Mouse (Mus musculus): ENCODE data around the gene Hdhd3. TPM values are rescaled to one million over a fixed set of nuclear protein-coding genes. Genes with fewer than 3 reads are reported as not detected.

The Hdhd3 gene
- polyA plus RNA-seq, 1 experiment from 2014 or later = 17.7 TPM

DNA sequence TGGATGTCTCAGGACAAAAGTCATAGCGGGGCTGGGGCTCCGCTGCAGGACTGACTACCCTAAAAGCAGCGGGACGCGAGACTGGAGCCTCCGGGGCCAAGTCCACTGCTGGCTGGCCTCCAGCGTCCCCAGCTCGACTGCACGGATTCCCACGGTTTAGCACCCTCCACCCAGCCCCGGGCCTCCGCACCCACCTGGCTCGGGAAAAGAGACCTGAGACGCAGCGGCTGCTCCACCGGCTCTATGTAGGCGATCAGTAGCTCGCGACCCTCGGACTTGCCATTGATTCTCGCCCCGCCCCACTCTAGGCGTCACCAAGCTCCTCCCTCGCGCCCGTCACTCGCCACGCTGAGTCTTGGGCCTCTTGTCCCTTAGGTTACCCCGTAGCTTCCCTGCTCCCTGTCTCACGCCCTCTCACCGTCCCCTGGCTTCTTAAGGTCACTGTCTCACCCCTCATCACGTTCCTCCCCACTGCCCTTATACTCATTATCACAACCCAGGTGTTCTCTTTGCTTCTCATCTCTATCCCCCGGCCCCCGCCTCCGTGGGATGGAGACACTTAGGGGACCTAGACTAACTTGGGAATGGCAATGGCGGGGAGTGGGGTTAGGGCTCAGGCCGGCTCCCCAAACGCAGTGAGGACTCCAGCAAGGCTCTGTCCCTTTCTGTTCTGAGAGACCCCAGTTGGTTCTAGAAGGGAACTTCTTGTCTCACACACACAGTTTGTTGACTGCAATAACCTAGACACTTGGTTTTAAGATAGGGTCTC, 1.1 kb downstream of the Hdhd3 start:
- H3K9me3 ChIP-seq (ENCODE audit: low read depth, low read length) = no peaks in the 10 kb centered on the region
- peak overlapping the region; percentile 71 for H3K4me3 ChIP-seq (ENCODE audit: low read depth, low read length)
- no peak for TF ChIP-seq CTCF (IDR thresholded peaks at IDR 0.05; ENCODE audit: low read depth)
- H3K27me3 ChIP-seq (ENCODE audit: insufficient read depth, low read length) = no peaks in the 10 kb centered on the region
- WGBS = 1% methylated on average over 37 of the region's 38 CpGs
- peak overlapping the region; percentile 78 for H3K4me2 ChIP-seq
- peak overlapping the region; percentile 74 for H3K9ac ChIP-seq
- peaks cover 6% of the 10 kb centered on the region; the same call in 1 of the 2 replicates for H3K4me1 ChIP-seq (ENCODE audit: insufficient read depth)
- DNase-seq = peak; percentile 96
- peaks cover 26% of the 10 kb centered on the region for H3K36me3 ChIP-seq (ENCODE audit: insufficient read depth)
- peak; percentile 96 for ATAC-seq (ENCODE audit: insufficient read depth)
- H3K27ac ChIP-seq (ENCODE audit: low read depth) = peak overlapping the region; percentile 90

GRCm38 (mm10) chr4:62501534-62501933, 1.7 kb downstream of the Hdhd3 start:
- no peaks in the 10 kb centered on the region for H3K9me3 ChIP-seq (ENCODE audit: low read depth, low read length)
- peak overlapping the region; percentile 78 for H3K4me2 ChIP-seq
- peak overlapping the region; percentile 90 for H3K27ac ChIP-seq (ENCODE audit: low read depth)
- ATAC-seq (ENCODE audit: insufficient read depth) (peak; percentile 42), DNase-seq (peak; percentile 63)
- peak overlapping the region; percentile 71 for H3K4me3 ChIP-seq (ENCODE audit: low read depth, low read length)
- peak overlapping the region; percentile 74 for H3K9ac ChIP-seq
- under 1% methylated on average over 7 of the region's 7 CpGs for WGBS
- peaks cover 25% of the 10 kb centered on the region for H3K36me3 ChIP-seq (ENCODE audit: insufficient read depth)
- H3K27me3 ChIP-seq (ENCODE audit: insufficient read depth, low read length) = no peaks in the 10 kb centered on the region
- TF ChIP-seq CTCF (IDR thresholded peaks at IDR 0.05; ENCODE audit: low read depth) = no peak
- H3K4me1 ChIP-seq (ENCODE audit: insufficient read depth) = peaks cover 6% of the 10 kb centered on the region; the same call in 1 of the 2 replicates

- no peak for ATAC-seq (ENCODE audit: insufficient read depth)
- peak overlapping the region; percentile 71; the same call in 1 of the 2 replicates for H3K4me3 ChIP-seq (ENCODE audit: low read depth, low read length)
- no peaks in the 10 kb centered on the region for H3K9me3 ChIP-seq (ENCODE audit: low read depth, low read length)
- H3K27ac ChIP-seq (ENCODE audit: low read depth) = no peak overlapping the region
- peaks cover 6% of the 10 kb centered on the region; the same call in 1 of the 2 replicates for H3K4me1 ChIP-seq (ENCODE audit: insufficient read depth)
- H3K36me3 ChIP-seq (ENCODE audit: insufficient read depth) = peaks cover 25% of the 10 kb centered on the region
- H3K9ac ChIP-seq = no peak overlapping the region
- peak overlapping the region; percentile 78 for H3K4me2 ChIP-seq
- no peaks in the 10 kb centered on the region for H3K27me3 ChIP-seq (ENCODE audit: insufficient read depth, low read length)
- 79% methylated on average over 4 of the region's 4 CpGs for WGBS
- TF ChIP-seq CTCF (IDR thresholded peaks at IDR 0.05; ENCODE audit: low read depth) = no peak
- no peak for DNase-seq
Observed at GRCm38 (mm10) chr4:62500799-62501198, 2.5 kb downstream of the Hdhd3 start.

- Histone ChIP-seq H3K9me3 (ENCODE audit: low read depth, low read length) (no peaks in the 10 kb centered on the region), H3K27me3 (ENCODE audit: insufficient read depth, low read length) (no peaks in the 10 kb centered on the region), H3K27ac (ENCODE audit: low read depth) (no peak overlapping the region), H3K4me3 (ENCODE audit: low read depth, low read length) (no peak overlapping the region), H3K4me1 (ENCODE audit: insufficient read depth) (peaks cover 3% of the 10 kb centered on the region; the same call in 1 of the 2 replicates), H3K36me3 (ENCODE audit: insufficient read depth) (peaks cover 25% of the 10 kb centered on the region), H3K9ac (no peak overlapping the region), H3K4me2 (no peak overlapping the region)
- ATAC-seq (ENCODE audit: insufficient read depth) (no peak), DNase-seq (peak; percentile 54)
- WGBS = 55% methylated on average over 8 of the region's 8 CpGs
- TF ChIP-seq CTCF (IDR thresholded peaks at IDR 0.05; ENCODE audit: low read depth) = no peak
Observed at GRCm38 (mm10) chr4:62496815-62497214, 6.5 kb downstream of the Hdhd3 start.

DNA sequence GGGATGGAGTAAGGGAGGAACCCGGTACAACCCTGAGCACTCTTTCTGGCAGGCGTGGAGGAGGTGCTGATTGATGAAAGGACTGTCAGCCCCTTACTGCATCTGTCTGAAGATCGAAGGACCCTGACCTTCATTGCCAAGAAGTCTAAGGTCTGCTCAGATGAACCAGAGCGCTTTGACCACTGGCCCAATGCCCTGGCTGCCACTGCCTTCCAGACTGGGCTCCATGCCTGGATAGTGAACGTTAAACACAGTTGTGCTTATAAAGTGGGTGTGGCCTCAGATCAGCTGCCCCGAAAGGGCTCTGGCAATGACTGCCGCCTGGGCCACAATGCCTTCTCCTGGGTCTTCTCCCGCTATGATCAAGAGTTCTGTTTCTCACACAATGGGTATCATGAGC, 7.3 kb downstream of the Hdhd3 start:
- peak; percentile 16; the same call in 1 of the 2 replicates for ATAC-seq (ENCODE audit: insufficient read depth)
- H3K9me3 ChIP-seq (ENCODE audit: low read depth, low read length) = no peaks in the 10 kb centered on the region
- no peak for TF ChIP-seq CTCF (IDR thresholded peaks at IDR 0.05; ENCODE audit: low read depth)

DNA sequence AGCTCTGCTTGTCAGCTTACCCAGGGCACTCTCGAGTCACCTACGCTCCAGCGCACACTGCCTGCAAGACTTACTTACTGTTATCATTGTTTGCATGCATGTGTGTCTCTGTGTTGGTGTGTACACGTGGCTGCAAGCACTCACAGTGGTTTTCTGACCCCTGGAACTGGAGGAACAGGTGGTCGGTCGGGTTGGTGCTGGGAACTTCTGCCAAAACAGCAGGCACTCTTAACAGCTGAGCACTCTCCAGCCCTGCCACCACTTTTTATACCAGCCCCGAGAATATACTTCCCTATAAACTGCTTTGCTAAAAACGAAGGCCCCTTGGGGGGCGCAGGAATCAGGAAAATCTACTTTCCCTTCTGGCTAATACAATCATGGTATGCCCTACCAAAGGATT, 9.0 kb downstream of the Hdhd3 start:
- no peak overlapping the region for H3K4me3 ChIP-seq (ENCODE audit: low read depth, low read length)
- no peak for ATAC-seq (ENCODE audit: insufficient read depth)
- no peak overlapping the region for H3K27ac ChIP-seq (ENCODE audit: low read depth)
- no peak for TF ChIP-seq CTCF (IDR thresholded peaks at IDR 0.05; ENCODE audit: low read depth)
- H3K9me3 ChIP-seq (ENCODE audit: low read depth, low read length) = no peaks in the 10 kb centered on the region
- no peak overlapping the region for H3K4me2 ChIP-seq
- DNase-seq = no peak
- peaks cover 16% of the 10 kb centered on the region for H3K36me3 ChIP-seq (ENCODE audit: insufficient read depth)
- H3K27me3 ChIP-seq (ENCODE audit: insufficient read depth, low read length) = no peaks in the 10 kb centered on the region
- WGBS = 59% methylated on average over 9 of the region's 9 CpGs
- H3K9ac ChIP-seq = no peak overlapping the region
- H3K4me1 ChIP-seq (ENCODE audit: insufficient read depth) = no peaks in the 10 kb centered on the region

More for the DNA sequence above, 7.3 kb downstream of the Hdhd3 start:
- peak; percentile 32 for DNase-seq
- WGBS = 66% methylated on average over 8 of the region's 8 CpGs
- H3K4me1 ChIP-seq (ENCODE audit: insufficient read depth) = peaks cover 2% of the 10 kb centered on the region; the same call in 1 of the 2 replicates
- no peaks in the 10 kb centered on the region for H3K27me3 ChIP-seq (ENCODE audit: insufficient read depth, low read length)
- H3K4me3 ChIP-seq (ENCODE audit: low read depth, low read length) = no peak overlapping the region
- no peak overlapping the region for H3K4me2 ChIP-seq
- H3K9ac ChIP-seq = no peak overlapping the region
- H3K36me3 ChIP-seq (ENCODE audit: insufficient read depth) = peaks cover 25% of the 10 kb centered on the region
- H3K27ac ChIP-seq (ENCODE audit: low read depth) = no peak overlapping the region

DNA sequence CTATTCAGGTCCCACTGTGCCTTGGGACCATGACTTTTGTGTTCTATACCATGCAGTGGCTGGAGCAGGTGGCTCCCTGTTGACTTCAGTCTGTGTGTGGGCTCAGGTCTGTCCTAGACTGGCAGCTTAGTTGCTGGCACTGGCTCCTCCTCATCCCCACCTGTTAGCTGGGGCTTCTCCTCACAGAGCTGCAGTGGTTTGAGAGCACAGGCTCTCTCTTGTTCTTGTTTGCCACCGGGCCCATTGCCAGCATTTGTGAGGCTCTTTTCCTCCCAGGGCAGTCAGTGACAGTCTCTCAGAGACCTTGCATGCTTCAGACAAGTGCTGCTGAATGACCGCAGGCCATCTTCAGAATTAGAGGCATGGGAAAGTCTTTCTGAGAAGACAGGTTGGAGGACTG, 10.6 kb downstream of the Hdhd3 start:
- Histone ChIP-seq H3K36me3 (ENCODE audit: insufficient read depth) (0 out of 2 replicates have a peak, but pooled peaks cover 4% of the 10 kb centered on the region), H3K4me1 (ENCODE audit: insufficient read depth) (no peaks in the 10 kb centered on the region), H3K9me3 (ENCODE audit: low read depth, low read length) (no peaks in the 10 kb centered on the region), H3K4me2 (no peak overlapping the region), H3K9ac (no peak overlapping the region), H3K4me3 (ENCODE audit: low read depth, low read length) (no peak overlapping the region), H3K27me3 (ENCODE audit: insufficient read depth, low read length) (no peaks in the 10 kb centered on the region), H3K27ac (ENCODE audit: low read depth) (no peak overlapping the region)
- DNase-seq (no peak), ATAC-seq (ENCODE audit: insufficient read depth) (no peak)
- TF ChIP-seq CTCF (IDR thresholded peaks at IDR 0.05; ENCODE audit: low read depth) = no peak
- WGBS = 77% methylated on average over 2 of the region's 2 CpGs

Measured in lung, embryonic 14.5 days (tissue).